Mouse (Mus musculus): ENCODE measurements around the gene Gcnt7. TPM values are rescaled to one million over a fixed set of nuclear protein-coding genes. Genes with fewer than 3 reads are reported as not detected.

Gcnt7 gene
- total RNA-seq, 2 experiments from 2014 or later = not detected

- no peak for DNase-seq (ENCODE audit: low spot score in 2 of 2)
These were observed 4.4 kb upstream of the Gcnt7 start for GRCm38 (mm10) chr2:172462813-172463212.

GRCm38 (mm10) chr2:172460647-172461046 is 2.3 kb upstream of the Gcnt7 start:
- DNase-seq (ENCODE audit: low spot score in 2 of 2) = no peak

- DNase-seq (ENCODE audit: low spot score in 2 of 2) = no peak
These were observed 5.9 kb downstream of the Gcnt7 start for GRCm38 (mm10) chr2:172452458-172452857.

DNA sequence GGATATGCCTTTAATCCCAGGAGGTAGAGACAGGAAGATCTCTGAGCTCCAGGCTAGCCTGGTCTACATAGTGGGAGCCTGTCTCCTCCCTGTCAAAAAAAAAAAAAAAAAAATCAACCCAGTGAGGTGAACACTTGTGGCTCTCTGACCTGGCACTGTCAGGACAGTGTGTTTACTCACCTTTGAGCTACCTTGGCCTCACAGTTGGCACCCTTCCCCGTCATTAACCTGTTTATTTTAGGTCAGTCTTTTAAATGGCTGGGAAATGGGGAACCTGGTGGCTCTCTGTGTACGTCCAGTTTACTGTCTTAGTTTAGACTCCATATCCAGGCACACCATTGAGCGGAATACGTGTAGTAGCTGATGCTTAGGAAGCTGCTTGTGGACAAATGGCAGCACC is 6.4 kb downstream of the Gcnt7 start:
- no peak for DNase-seq (ENCODE audit: low spot score in 2 of 2)

DNA sequence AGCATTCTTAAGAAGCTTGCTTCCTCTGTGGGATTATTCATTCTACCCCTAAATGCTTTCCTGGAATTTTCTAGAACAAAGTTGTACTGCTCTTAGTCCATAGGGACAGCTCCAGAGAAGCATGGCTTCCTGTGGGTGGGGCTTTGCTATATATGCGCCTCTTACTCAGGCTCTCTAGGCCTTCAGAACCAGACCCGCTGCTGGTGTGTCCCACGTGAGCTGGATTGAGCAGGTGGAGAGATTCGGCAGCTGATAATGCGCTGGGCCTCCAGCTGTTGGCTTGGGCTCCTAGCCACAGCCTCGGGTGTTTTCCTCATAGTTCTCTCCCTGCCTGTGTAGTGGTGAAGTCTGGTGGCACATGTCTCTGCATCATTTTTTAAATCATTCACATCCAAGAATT is 7.8 kb downstream of the Gcnt7 start:
- no peak for DNase-seq (ENCODE audit: low spot score in 2 of 2)

DNA sequence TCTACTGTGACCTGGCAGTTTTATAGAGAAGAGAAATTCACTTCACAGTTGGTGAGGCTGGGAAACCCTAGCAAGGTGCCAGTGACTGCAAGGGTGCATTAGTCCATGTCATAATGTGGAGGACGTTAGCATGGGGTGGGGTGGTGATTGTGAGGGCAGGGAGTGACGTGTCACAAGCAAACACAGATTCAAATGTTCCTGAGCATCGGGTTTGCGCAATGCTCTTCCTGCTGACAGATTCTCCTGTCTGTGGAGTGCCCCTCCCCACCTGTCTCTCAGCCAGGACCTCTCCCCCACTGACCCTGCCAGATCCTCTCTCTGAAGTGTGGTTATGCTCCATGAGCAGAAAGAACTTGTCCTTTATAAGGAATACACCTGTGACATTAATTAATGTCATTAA is 10.1 kb downstream of the Gcnt7 start:
- DNase-seq (ENCODE audit: low spot score in 2 of 2) = no peak

GRCm38 (mm10) chr2:172447317-172447716 is 11.1 kb downstream of the Gcnt7 start:
- DNase-seq (ENCODE audit: low spot score in 2 of 2) = no peak

- DNase-seq (ENCODE audit: low spot score in 2 of 2) = no peak
These were observed 12.8 kb downstream of the Gcnt7 start for GRCm38 (mm10) chr2:172445617-172446016.

DNA sequence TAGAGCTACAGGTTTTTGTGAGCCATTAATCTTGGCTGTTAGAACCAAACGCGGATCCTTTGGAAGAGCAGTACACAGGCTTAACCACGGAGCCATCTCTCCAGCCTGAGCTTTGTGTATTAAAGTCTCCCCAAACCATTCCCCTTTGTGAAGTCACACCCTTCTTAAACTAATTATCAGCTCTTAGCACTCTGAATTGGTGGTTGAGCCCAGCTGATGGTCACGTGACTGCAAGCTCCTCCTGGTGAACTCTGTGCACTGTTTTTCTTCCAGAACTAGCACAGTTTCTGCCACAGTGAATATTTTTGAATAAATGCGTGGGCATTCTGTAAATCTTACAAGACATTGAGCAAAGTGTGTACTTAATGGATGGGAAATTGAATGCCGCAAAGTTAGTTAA is 17.2 kb downstream of the Gcnt7 start:
- DNase-seq (ENCODE audit: low spot score in 2 of 2) = no peak

DNA sequence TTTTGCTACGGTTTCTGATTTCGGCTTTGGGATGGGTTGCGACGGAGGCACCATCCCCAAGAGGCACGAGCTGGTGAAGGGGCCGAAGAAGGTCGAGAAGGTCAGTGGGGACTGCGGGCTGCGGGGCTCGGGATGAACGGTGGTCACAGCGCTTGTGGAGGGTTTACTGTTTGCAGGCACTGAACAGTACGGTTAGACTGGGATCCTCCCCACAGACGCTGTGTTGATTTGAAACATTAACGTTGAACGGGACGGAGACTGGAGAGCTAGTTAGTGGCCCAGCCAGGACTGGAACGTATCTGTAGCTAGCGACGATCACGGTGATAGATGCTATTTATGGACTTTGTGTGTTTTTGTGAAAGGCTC is 17.8 kb downstream of the Gcnt7 start:
- no peak for DNase-seq (ENCODE audit: low spot score in 2 of 2)

- DNase-seq (ENCODE audit: low spot score in 2 of 2) = peak; percentile 100
These were observed 18.4 kb downstream of the Gcnt7 start, which contains the start of gene Rtf2 for GRCm38 (mm10) chr2:172439843-172440639. TSS of gene Rtf2 (plus strand) at chr2:172440556.

DNA sequence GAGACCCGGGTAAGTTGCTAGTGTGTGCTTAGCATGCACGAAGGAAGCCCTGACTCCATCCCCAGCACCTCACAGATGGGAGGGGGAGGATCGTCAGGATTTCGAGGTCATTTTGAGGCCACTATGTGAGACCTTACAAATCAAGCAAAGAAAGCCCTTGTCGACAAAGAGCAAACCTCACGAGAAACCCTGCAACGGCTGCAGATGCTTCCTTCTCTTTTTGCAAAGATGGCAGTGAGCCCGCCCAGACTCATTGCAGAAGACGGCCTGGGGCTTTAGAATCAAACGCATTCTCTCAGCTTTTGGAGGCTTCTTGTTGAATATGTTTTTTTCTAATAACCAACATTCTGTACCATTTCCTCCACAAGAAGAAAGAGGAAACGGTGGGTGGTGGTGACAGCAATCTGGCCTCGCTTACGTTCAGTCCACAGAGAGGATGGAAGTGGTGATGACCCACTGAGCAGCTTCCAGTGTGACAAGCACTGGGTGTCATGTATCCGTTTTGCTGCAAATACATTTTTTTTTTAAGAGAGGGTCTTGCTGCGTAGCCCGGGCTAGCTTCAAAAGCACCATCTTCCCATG is 20.9 kb downstream of the Gcnt7 start:
- DNase-seq (ENCODE audit: low spot score in 2 of 2) = no peak

- no peak for DNase-seq (ENCODE audit: low spot score in 2 of 2)
These were observed 24.6 kb downstream of the Gcnt7 start for GRCm38 (mm10) chr2:172433746-172434145.

- DNase-seq (ENCODE audit: low spot score in 2 of 2) = no peak
These were observed 27.8 kb downstream of the Gcnt7 start for GRCm38 (mm10) chr2:172430609-172431008.

- no peak for DNase-seq (ENCODE audit: low spot score in 2 of 2)
These were observed 40.2 kb downstream of the Gcnt7 start for GRCm38 (mm10) chr2:172418208-172418607.

DNA sequence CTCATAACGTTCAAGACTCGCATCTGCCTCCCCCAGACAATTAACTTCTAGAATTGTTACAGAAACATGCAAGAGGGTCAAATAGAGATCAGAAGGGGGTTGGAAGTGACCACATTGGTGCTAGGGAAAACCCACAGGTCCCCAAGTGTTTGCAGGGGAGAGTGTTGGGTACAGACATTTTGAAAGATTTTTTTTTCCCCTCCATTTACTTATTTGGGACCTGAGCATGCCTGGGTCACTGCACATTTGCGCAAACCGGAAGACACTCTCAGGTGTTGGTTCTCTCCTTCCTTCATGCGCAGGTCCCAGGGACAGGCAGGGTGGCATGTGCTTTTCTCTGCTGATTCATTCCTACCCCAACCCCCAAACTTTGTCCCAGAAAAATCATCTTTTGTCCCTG is 41.5 kb downstream of the Gcnt7 start:
- DNase-seq (ENCODE audit: low spot score in 2 of 2) = no peak

DNA sequence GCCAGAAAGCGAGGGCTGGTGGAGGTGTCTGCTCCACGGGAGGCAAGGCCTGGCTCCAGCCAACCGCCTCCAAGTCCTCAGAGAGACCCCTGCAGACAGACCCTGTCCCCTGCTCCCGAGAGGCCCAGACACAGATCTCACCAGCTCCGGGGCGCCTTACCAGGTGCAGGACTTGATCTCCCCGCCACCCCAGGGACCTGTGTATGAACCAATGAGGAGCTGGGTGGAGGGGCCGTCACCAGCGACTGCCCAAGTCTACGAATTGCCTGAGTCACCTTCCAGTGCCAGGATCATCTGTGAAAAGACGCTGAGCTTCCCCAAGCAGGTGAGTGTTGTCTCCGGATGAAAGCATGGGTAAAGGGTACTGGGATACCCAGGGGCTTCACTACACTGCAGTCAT is 42.2 kb downstream of the Gcnt7 start:
- no peak for DNase-seq (ENCODE audit: low spot score in 2 of 2)

GRCm38 (mm10) chr2:172413894-172414293 is 44.5 kb downstream of the Gcnt7 start:
- DNase-seq (ENCODE audit: low spot score in 2 of 2) = no peak

- no peak for DNase-seq (ENCODE audit: low spot score in 2 of 2)
These were observed 45.1 kb downstream of the Gcnt7 start for GRCm38 (mm10) chr2:172413273-172413672.

DNA sequence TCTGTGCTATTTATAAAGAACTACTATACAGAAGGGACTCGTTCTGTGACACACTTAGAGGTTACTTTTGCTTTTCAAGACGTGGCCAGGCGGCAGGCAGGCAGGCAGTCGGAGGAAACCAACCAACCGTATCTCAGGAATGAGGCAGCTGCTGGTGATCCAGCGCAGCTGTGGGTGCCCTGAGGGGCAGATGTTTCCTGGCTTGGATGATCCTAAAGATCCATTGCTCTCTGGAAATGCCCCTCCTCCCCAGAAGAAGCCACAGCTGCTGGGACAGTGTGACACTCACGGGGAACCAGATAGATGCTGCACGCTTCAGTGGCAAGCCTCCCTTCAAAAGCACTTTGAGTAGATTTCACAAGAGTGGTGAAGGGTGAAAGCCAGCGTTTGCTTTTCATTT is 45.9 kb downstream of the Gcnt7 start:
- DNase-seq (ENCODE audit: low spot score in 2 of 2) = no peak

DNA sequence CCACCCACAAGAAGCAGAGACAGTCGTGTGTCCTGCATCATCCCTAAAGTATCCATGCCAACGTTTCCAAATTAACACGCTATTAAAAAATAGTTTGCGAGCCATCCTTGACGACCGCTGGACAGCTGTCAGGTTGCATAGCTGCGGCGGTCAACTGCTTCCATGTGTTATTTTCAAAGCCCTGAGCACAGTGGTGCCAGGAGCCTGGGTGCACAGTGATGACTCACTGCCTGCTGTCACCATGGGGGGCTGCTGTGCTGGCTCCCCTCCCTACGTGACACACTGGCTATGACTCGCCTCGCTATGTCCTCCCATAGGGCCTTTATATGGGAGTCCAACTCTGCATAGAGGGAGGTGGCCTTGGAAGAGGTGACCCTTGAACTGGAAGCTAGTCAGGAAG is 47.3 kb downstream of the Gcnt7 start:
- DNase-seq (ENCODE audit: low spot score in 2 of 2) = no peak

- no peak for DNase-seq (ENCODE audit: low spot score in 2 of 2)
These were observed 47.7 kb downstream of the Gcnt7 start for GRCm38 (mm10) chr2:172410686-172411085.

DNA sequence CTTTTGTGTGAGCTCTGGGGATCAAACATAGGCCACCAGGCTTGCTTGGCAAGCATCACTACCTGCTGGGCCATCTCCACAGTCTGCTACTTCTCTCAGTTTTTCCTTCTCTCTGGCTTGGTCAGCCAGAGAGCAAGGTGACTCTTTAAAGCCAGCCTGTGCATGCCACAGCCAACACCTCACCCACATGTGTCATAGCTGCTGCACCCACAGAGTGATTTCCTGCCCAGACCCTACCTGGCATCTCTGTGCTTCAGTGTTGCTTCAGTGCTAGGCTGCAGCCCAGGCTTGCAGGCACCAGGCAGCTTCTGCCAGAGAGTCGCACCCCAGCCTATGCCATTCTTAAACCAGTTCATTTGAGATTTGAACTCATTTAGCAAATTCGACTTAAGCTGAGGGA is 50.9 kb downstream of the Gcnt7 start:
- DNase-seq (ENCODE audit: low spot score in 2 of 2) = no peak

Measured in adrenal gland, adult 18-20 months (tissue).